Mouse (Mus musculus) heart, postnatal 0 days (tissue): ENCODE results near the gene Ubl7.

Experiments used
- CTCF ChIP-seq: IDR thresholded peaks from 2 replicates; pipeline ENCODE4 v1.5.1; 2016; ENCODE audit warnings: antibody characterized with exemption, control low read depth, low read depth
- EP300 ChIP-seq: IDR thresholded peaks from 2 replicates; pipeline ENCODE4 v1.6.1; 2016; ENCODE audit warnings: antibody characterized with exemption, low read depth

DNA sequence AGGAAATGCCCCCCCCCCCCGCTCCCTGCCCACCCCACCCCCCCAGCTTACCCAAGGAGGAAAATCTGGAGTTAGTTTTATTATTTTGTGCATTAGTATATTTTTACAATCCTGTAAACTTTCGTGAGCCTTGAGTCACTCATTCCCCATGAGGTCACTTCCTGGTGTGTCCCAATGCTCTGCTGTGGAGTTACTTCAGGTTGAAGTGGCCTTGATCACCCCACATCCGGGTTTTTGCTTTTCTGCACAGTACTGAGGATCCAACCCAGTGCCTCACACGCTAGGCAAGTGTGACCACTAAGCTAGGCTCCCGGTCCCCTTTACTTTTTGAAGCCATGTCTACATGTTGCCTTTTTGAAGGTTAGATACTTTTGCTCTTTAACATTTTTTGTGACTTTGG, 36.6 kb upstream of the Ubl7 start:
- TF ChIP-seq CTCF (no peak), EP300 (no peak)
